Mouse (Mus musculus): ENCODE results near the gene Nkd1. TPM values are rescaled to one million over a fixed set of nuclear protein-coding genes. Genes with fewer than 3 reads are reported as not detected.

Nkd1 gene
- 40.3 TPM for polyA plus RNA-seq (2014; fragmentation: Illumina TruSeq; extraction: RNeasy Lipid Tissue Mini Kit (QIAGEN cat#74804); ENCODE audit: low read depth, low replicate concordance)

GRCm38 (mm10) chr8:88520985-88521527, at the start of gene Nkd1:
TSS of gene Nkd1 (plus strand) at chr8:88521354.

GRCm38 (mm10) chr8:88635474-88636397, 114.6 kb downstream of the Nkd1 start, which contains the start of gene Snx20:
TSS of gene Snx20 (minus strand) at chr8:88636128.

Other genes with a start within 250 kb of the Nkd1 start
- 26.9 TPM for gene Adcy7, start 249.0 kb upstream of the Nkd1 start, polyA plus RNA-seq (2014; fragmentation: Illumina TruSeq; extraction: RNeasy Lipid Tissue Mini Kit (QIAGEN cat#74804); ENCODE audit: low read depth, low replicate concordance)
- 51.9 TPM for gene Brd7, start 159.2 kb upstream of the Nkd1 start, polyA plus RNA-seq (2014; fragmentation: Illumina TruSeq; extraction: RNeasy Lipid Tissue Mini Kit (QIAGEN cat#74804); ENCODE audit: low read depth, low replicate concordance)
- gene Snx20, start 114.8 kb downstream of the Nkd1 start, polyA plus RNA-seq (2014; fragmentation: Illumina TruSeq; extraction: RNeasy Lipid Tissue Mini Kit (QIAGEN cat#74804); ENCODE audit: low read depth, low replicate concordance), result 3.6 TPM
- 0.83 TPM for gene Nod2, start 126.0 kb downstream of the Nkd1 start, polyA plus RNA-seq (2014; fragmentation: Illumina TruSeq; extraction: RNeasy Lipid Tissue Mini Kit (QIAGEN cat#74804); ENCODE audit: low read depth, low replicate concordance)
- gene Cyld, start 175.7 kb downstream of the Nkd1 start, polyA plus RNA-seq (2014; fragmentation: Illumina TruSeq; extraction: RNeasy Lipid Tissue Mini Kit (QIAGEN cat#74804); ENCODE audit: low read depth, low replicate concordance), result 16.0 TPM